Mouse (Mus musculus) olfactory bulb, adult 2 months (tissue): ENCODE measurements around the gene Aak1.

Experiments used
- CTCF ChIP-seq: fragments of 200-500 bp; IDR thresholded peaks from 2 replicates; pipeline ENCODE4 v1.5.1; 2012; ENCODE audit warnings: low read depth, mild to moderate bottlenecking, low read length, moderate library complexity; ENCODE audit not compliant: insufficient read depth
- POLR2A ChIP-seq: fragments of 200-500 bp; IDR thresholded peaks from 2 replicates; pipeline ENCODE4 v1.6.1; 2012; ENCODE audit warnings: mild to moderate bottlenecking, low read depth, low read length, moderate library complexity; ENCODE audit not compliant: insufficient read depth

DNA sequence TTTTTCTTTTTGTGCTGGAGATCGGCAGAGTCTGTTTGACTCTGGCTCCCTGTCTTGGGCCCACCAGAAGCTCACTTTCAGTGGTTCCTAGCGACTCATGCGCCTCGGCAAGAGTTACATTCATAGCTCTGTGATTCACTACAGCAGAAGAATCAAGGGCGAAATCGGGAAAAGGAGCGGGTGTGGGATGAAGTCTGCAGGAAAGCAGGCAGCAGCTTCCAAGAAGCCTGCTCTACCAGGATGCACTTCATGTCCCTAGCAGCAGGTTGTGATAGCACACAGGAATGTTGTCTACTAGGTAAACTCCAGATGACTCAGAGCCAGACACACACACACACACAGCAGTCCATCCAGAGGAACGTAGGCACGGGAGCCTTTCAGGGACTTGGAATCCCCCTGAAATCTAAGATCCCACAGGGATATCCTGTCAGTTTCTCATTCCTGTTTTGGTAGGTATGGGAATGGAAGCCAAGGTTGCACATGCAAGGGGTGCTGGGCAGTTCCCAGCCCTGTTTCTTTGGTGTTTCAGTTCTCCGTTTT lies 202.6 kb downstream of the Aak1 start:
- TF ChIP-seq POLR2A (no peak), CTCF (no peak)
